ENCODE assay signal across 8 mouse cellular contexts in genomic region chr9:120934821-120935633, GRCm38 (mm10). TPM values are rescaled to one million over a fixed set of nuclear protein-coding genes. Genes with fewer than 3 reads are reported as not detected.
A peak's percentile ranks its signal among the peaks of the same experiment; 100 is the strongest.
DNase-seq lines count a peak whose midpoint lies in the region; ATAC-seq lines count a peak whose summit lies in the region.

No protein-coding gene starts in this region.

- H3K4me2 ChIP-seq in neural tube, embryonic 13.5 days = peak overlapping the region; percentile 97

- peaks cover 13% of the 10 kb centered on the region for H3K36me3 ChIP-seq in heart, embryonic 10.5 days
- H3K36me3 ChIP-seq in neural tube, embryonic 13.5 days = no peaks in the 10 kb centered on the region

- ATAC-seq in neural tube, embryonic 13.5 days (ENCODE audit: low read depth) = no peak

- 13% methylated on average over 14 of the region's 14 CpGs for WGBS in heart, embryonic 10.5 days
- 12% methylated on average over 14 of the region's 14 CpGs for WGBS in neural tube, embryonic 13.5 days

- H3K27ac ChIP-seq in heart, embryonic 10.5 days = peak overlapping the region; percentile 98
- H3K27ac ChIP-seq in neural tube, embryonic 13.5 days (replicated peaks) = peak overlapping the region; percentile 95

- no peaks in the 10 kb centered on the region for H3K27me3 ChIP-seq in heart, embryonic 10.5 days (ENCODE audit: insufficient read depth, poor library complexity, severe bottlenecking)
- H3K27me3 ChIP-seq in neural tube, embryonic 13.5 days = no peaks in the 10 kb centered on the region

- H3K4me3 ChIP-seq in heart, embryonic 10.5 days = peak overlapping the region; percentile 95
- peak overlapping the region; percentile 94 for H3K4me3 ChIP-seq in neural tube, embryonic 13.5 days

- H3K9me3 ChIP-seq in heart, embryonic 10.5 days = no peaks in the 10 kb centered on the region
- no peaks in the 10 kb centered on the region for H3K9me3 ChIP-seq in neural tube, embryonic 13.5 days

- DNase-seq in adrenal gland, adult 2 months = peak; percentile 61
- no peak for DNase-seq in adrenal gland, adult 8-10 months
- DNase-seq in Muller cell, postnatal 12 days (ENCODE audit: inconsistent ontology term) = peak; percentile 41
- DNase-seq in heart, embryonic 10.5 days (ENCODE audit: low spot score) = no peak
- DNase-seq in kidney, postnatal 36 days = peak; percentile 51 to 70
- DNase-seq in gastrocnemius, adult 8-10 months (ENCODE audit: low spot score in 2 of 2) = no peak
- DNase-seq in gastrocnemius, postnatal 4 days (ENCODE audit: low spot score in 2 of 2) = no peak

- H3K9ac ChIP-seq in neural tube, embryonic 13.5 days = peak overlapping the region; percentile 93

- H3K4me1 ChIP-seq in heart, embryonic 10.5 days = peaks cover 48% of the 10 kb centered on the region
- H3K4me1 ChIP-seq in neural tube, embryonic 13.5 days (replicated peaks) = peaks cover 62% of the 10 kb centered on the region

RNA-seq across cellular contexts. Expression of gene Ctnnb1, which starts 6.0 kb away (rescaled TPM):
- total RNA-seq in adrenal gland, adult 2 months (2021) = 100 to 1,000 TPM; 723 to 888 TPM
- 78.3 and 197 TPM in 2 replicates for polyA plus RNA-seq in adrenal gland, adult 2 months (2012; rRNA removed)
- 100 to 1,000 TPM; 868 to 952 (median 900) TPM for total RNA-seq in adrenal gland, adult 8-10 months (2022)
- 390 and 445 TPM in 2 replicates for polyA plus RNA-seq in heart, embryonic 10.5 days (2016; fragmentation: Nextera tagmentation; extraction: Ambion mirVana)
- 377 and 458 TPM in 2 replicates for polyA plus RNA-seq in neural tube, embryonic 13.5 days (2015; fragmentation: Nextera tagmentation; extraction: Ambion mirVana)
- total RNA-seq in gastrocnemius, adult 8-10 months (2022) = 100 to 1,000 TPM; 203 to 219 (median 212) TPM
- total RNA-seq in gastrocnemius, postnatal 4 days (2021) = 100 to 1,000 TPM; 434 to 436 TPM

Comparison
In these comparisons a context has a peak if more than half of its experiments do, and no peak if none do; other contexts are left out.
1. DNase-seq: peak in adrenal gland, adult 2 months (single experiment), Muller cell, postnatal 12 days (single experiment) and kidney, postnatal 36 days (2 of 2); none in adrenal gland, adult 8-10 months (single experiment), heart, embryonic 10.5 days (single experiment), gastrocnemius, adult 8-10 months (0 of 2) and gastrocnemius, postnatal 4 days (0 of 2).